ENCODE assay signal across 14 mouse cellular contexts in the genomic region with DNA sequence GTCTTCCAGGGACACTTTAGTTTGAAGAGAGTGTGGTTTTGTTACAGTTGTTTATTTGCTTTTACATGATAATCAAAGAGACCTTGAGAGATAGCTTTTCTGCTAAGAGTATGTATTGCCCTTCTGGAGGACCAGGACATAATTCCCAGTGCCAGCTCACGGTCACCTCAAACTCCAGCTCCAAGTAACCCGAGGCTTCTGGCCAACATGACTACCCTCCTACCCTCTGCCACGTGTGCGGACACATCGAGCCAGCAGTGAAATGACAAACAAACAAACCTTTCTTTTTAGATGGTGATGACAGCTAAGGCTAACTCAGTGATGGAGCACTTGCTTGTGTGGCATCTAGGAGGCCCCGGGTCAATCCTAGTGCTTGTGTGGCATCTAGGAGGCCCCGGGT. TPM values are rescaled to one million over a fixed set of nuclear protein-coding genes. Genes with fewer than 3 reads are reported as not detected.
DNase-seq lines count a peak whose midpoint lies in the region; ATAC-seq and TF ChIP-seq lines count a peak whose summit lies in the region.
"Had no signal": no experiment of that assay in that cellular context is flagged by ENCODE, and none has a peak within 500 bp of the region (broad histone marks: within the 10 kb centered on the region; RNA-seq: fewer than 3 reads in every experiment).

No protein-coding gene starts in this region.

- no peak for ATAC-seq in megakaryocyte-erythroid progenitor cell, adult 5-6 weeks (replicated peaks; ENCODE audit: low FRiP score, low TSS enrichment, poor library complexity, severe bottlenecking)
- ATAC-seq: hindbrain, embryonic 16.5 days had no signal

- WGBS in kidney, adult 2 months: 40% methylated on average over 7 of the region's 7 CpGs

- H3K27me3 ChIP-seq in kidney, adult 2 months (replicated peaks; ENCODE audit: control insufficient read depth, insufficient read depth, low read length): no peaks in the 10 kb centered on the region

- no peak for TF ChIP-seq CTCF in kidney, adult 2 months (conservative IDR thresholded peaks at IDR 0.05; ENCODE audit: insufficient read depth, insufficient read length, low read depth, low read length)

- no peaks in the 10 kb centered on the region; the same call in none of the 2 replicates for H3K36me3 ChIP-seq in kidney, adult 2 months (ENCODE audit: control insufficient read depth, insufficient read depth, low read length)

- no peak for TF ChIP-seq POLR2A in kidney, adult 2 months (IDR thresholded peaks at IDR 0.05; ENCODE audit: low read depth, low read length)

- peaks cover 22% of the 10 kb centered on the region; the same call in 1 of the 2 replicates for H3K4me1 ChIP-seq in kidney, adult 2 months (ENCODE audit: control insufficient read depth, insufficient read depth, low read length)

- DNase-seq in adrenal gland, adult 2 months: peak; percentile 52
- no peak for DNase-seq in adrenal gland, postnatal 4 days (ENCODE audit: low spot score in 2 of 2)
- DNase-seq in kidney, adult 2 months: no peak
- no peak for DNase-seq in kidney, postnatal 4 days
- DNase-seq in ovary, postnatal 36 days (ENCODE audit: low spot score): peak; percentile 44
- DNase-seq in ovary, postnatal 14 days (ENCODE audit: low spot score): no peak
- no peak for DNase-seq in testis, postnatal 10 days (ENCODE audit: low spot score)
- DNase-seq: cerebellum, adult 9-10 months; kidney, postnatal 36 days had no signal

- H3K27ac ChIP-seq in kidney, adult 2 months (ENCODE audit: insufficient read depth, low read depth, low read length): peak overlapping the region; percentile 39
- H3K27ac ChIP-seq: forebrain, embryonic 10.5 days; limb, embryonic 15.5 days had no signal

- H3K4me3 ChIP-seq in kidney, adult 2 months (ENCODE audit: insufficient read depth, low read depth, low read length): peak overlapping the region; percentile 1; the same call in 1 of the 2 replicates
- H3K4me3 ChIP-seq: forebrain, embryonic 10.5 days; limb, embryonic 15.5 days; myocyte had no signal

RNA-seq across cellular contexts. Expression of gene Clint1, which starts 2.5 kb away (rescaled TPM):
- 10 to 100 TPM; 61.2 to 99.1 TPM for total RNA-seq in adrenal gland, adult 2 months (2021)
- 26.1 and 41.4 TPM in 2 replicates for polyA plus RNA-seq in adrenal gland, adult 2 months (2012; rRNA removed)
- 10 to 100 TPM; 87.3 to 98.2 TPM for total RNA-seq in adrenal gland, postnatal 4 days (2021)
- 63.0 and 64.9 TPM in 2 replicates for polyA plus RNA-seq in kidney, adult 2 months (2012; rRNA removed)
- total RNA-seq in megakaryocyte-erythroid progenitor cell, adult 5-6 weeks (2014; fragmentation: Nextera tagmentation): 121 and 126 TPM in 2 replicates
- 174 and 179 TPM in 2 replicates for total RNA-seq in megakaryocyte-erythroid progenitor cell, adult 5-6 weeks (2017)

Comparison
In these comparisons a context has a peak if more than half of its experiments do, and no peak if none do; other contexts are left out.
1. DNase-seq: peak in adrenal gland, adult 2 months (single experiment) and ovary, postnatal 36 days (single experiment); none in adrenal gland, postnatal 4 days (0 of 2), kidney, adult 2 months (single experiment), kidney, postnatal 4 days (0 of 2), ovary, postnatal 14 days (single experiment) and testis, postnatal 10 days (single experiment).